Mouse (Mus musculus) CH12.LX (cell line): ENCODE results near the gene Prr5l. TPM values are rescaled to one million over a fixed set of nuclear protein-coding genes. Genes with fewer than 3 reads are reported as not detected.

Experiments used
- DNase-seq: peaks from one replicate; pipeline ENCODE4 v3.0.0-alpha.2; 2013; ENCODE audit errors: extremely low read depth
- H3K27ac ChIP-seq: 2 replicates; pipeline ENCODE4 v1.5.1; 2012; ENCODE audit warnings: low read depth, mild to moderate bottlenecking, control low read depth, moderate library complexity; ENCODE audit not compliant: insufficient read depth
- H3K27me3 ChIP-seq: replicated peaks from 2 replicates; pipeline ENCODE3; 2012; ENCODE audit warnings: inconsistent platforms
- H3K36me3 ChIP-seq, 2 experiments: replicated peaks in 1 of 2; 2 replicates each; pipeline versions ENCODE3 to v1.6.1; 2012; ENCODE audit warnings: inconsistent platforms in 1 of 2, low read length in 1 of 2, mild to moderate bottlenecking in 1 of 2, mixed read lengths in 1 of 2, moderate library complexity in 1 of 2; ENCODE audit not compliant: control insufficient read depth in 1 of 2, insufficient read depth in 1 of 2
- H3K4me1 ChIP-seq, 2 experiments: 2 replicates each; pipeline ENCODE4 v1.6.1; 2012; ENCODE audit warnings: inconsistent platforms in 1 of 2, moderate library complexity in 1 of 2; ENCODE audit not compliant: insufficient read depth in 2 of 2, control insufficient read depth in 1 of 2
- H3K4me2 ChIP-seq: 2 replicates; pipeline ENCODE4 v1.6.1; 2012; ENCODE audit warnings: low read depth, mild to moderate bottlenecking, control low read depth; ENCODE audit not compliant: poor library complexity, insufficient read depth, severe bottlenecking
- H3K4me3 ChIP-seq, 3 experiments: fragments of 150-350 bp in 1 of 3; sonication (generic) in 1 of 3; replicated peaks in 1 of 3; 2 replicates each; pipeline versions ENCODE3 to v1.5.1; 2011 to 2012; ENCODE audit warnings: low read depth in 2 of 3, low read length in 2 of 3, mild to moderate bottlenecking in 2 of 3, moderate library complexity in 2 of 3, control low read depth in 1 of 3, improper control_type of control experiment in 1 of 3, inconsistent platforms in 1 of 3, mixed read lengths in 1 of 3; ENCODE audit not compliant: poor library complexity in 1 of 3
- H3K79me2 ChIP-seq: replicated peaks from 2 replicates; pipeline ENCODE4 v1.6.1; 2012; ENCODE audit warnings: mild to moderate bottlenecking, moderate library complexity; ENCODE audit not compliant: control insufficient read depth, poor library complexity, insufficient read depth, severe bottlenecking; ENCODE audit errors: extremely low read depth
- H3K9ac ChIP-seq: 2 replicates; pipeline ENCODE4 v1.6.1; 2012; ENCODE audit warnings: low read depth, mild to moderate bottlenecking, control low read depth, moderate library complexity; ENCODE audit not compliant: insufficient read depth
- H3K9me3 ChIP-seq: replicated peaks from 2 replicates; pipeline ENCODE3; 2012; ENCODE audit warnings: low read length, inconsistent platforms, mixed read lengths
- BHLHE40 ChIP-seq: IDR thresholded peaks from 2 replicates; pipeline ENCODE4 v1.6.1; 2011; ENCODE audit warnings: mild to moderate bottlenecking, low read depth, low read length, improper control_type of control experiment
- CHD1 ChIP-seq: IDR thresholded peaks from 2 replicates; pipeline ENCODE4 v1.6.1; 2012; ENCODE audit warnings: low read depth, low read length, improper control_type of control experiment, inconsistent platforms
- ELF1 ChIP-seq: IDR thresholded peaks from 2 replicates; pipeline ENCODE4 v1.6.1; 2014; ENCODE audit warnings: low read depth, mild to moderate bottlenecking, inconsistent platforms, low read length, improper control_type of control experiment
- EP300 ChIP-seq: IDR thresholded peaks from 2 replicates; pipeline ENCODE4 v1.6.1; 2011; ENCODE audit warnings: low read length, improper control_type of control experiment
- ETS1 ChIP-seq: conservative IDR thresholded peaks from 2 replicates; pipeline ENCODE4 v1.6.1; 2012; ENCODE audit warnings: low read depth, mild to moderate bottlenecking, inconsistent platforms, low read length, improper control_type of control experiment, moderate library complexity
- GABPA ChIP-seq: IDR thresholded peaks from 2 replicates; pipeline ENCODE4 v1.6.1; 2012; ENCODE audit warnings: low read depth, low read length, improper control_type of control experiment, inconsistent platforms; ENCODE audit not compliant: insufficient replicate concordance
- HCFC1 ChIP-seq: IDR thresholded peaks from 2 replicates; pipeline ENCODE4 v1.6.1; 2012; ENCODE audit warnings: low read depth, mild to moderate bottlenecking, inconsistent platforms, low read length, improper control_type of control experiment
- IRF4 ChIP-seq: IDR thresholded peaks from 2 replicates; pipeline ENCODE4 v1.6.1; 2014; ENCODE audit warnings: low read depth, mild to moderate bottlenecking, inconsistent platforms, low read length, improper control_type of control experiment
- JUN ChIP-seq: IDR thresholded peaks from 2 replicates; pipeline ENCODE4 v1.6.1; 2011; ENCODE audit warnings: low read depth, mild to moderate bottlenecking, low read length, improper control_type of control experiment, moderate library complexity; ENCODE audit not compliant: insufficient read depth
- KAT2A ChIP-seq: IDR thresholded peaks from 2 replicates; pipeline ENCODE4 v1.6.1; 2012; ENCODE audit warnings: low read length, improper control_type of control experiment, inconsistent platforms; ENCODE audit not compliant: insufficient replicate concordance
- MAZ ChIP-seq: IDR thresholded peaks from 2 replicates; pipeline ENCODE4 v1.6.1; 2012; ENCODE audit warnings: low read depth, mild to moderate bottlenecking, inconsistent platforms, low read length, improper control_type of control experiment, moderate library complexity
- MEF2A ChIP-seq: IDR thresholded peaks from 2 replicates; pipeline ENCODE4 v1.6.1; 2014; ENCODE audit warnings: low read depth, mild to moderate bottlenecking, inconsistent platforms, low read length, improper control_type of control experiment, borderline replicate concordance
- MXI1 ChIP-seq: IDR thresholded peaks from 2 replicates; pipeline ENCODE4 v1.6.1; 2011; ENCODE audit warnings: mild to moderate bottlenecking, low read depth, low read length, improper control_type of control experiment
- NELFE ChIP-seq: IDR thresholded peaks from 2 replicates; pipeline ENCODE4 v1.6.1; 2011; ENCODE audit warnings: low read depth, low read length, improper control_type of control experiment
- POLR2A ChIP-seq: IDR thresholded peaks from 2 replicates; pipeline ENCODE4 v1.6.1; 2011; ENCODE audit warnings: low read depth, mild to moderate bottlenecking, improper control_type of control experiment, low read length
- RAD21 ChIP-seq: IDR thresholded peaks from 2 replicates; pipeline ENCODE4 v1.6.1; 2011; ENCODE audit warnings: low read depth, mild to moderate bottlenecking, low read length, improper control_type of control experiment, moderate library complexity
- RCOR1 ChIP-seq: conservative IDR thresholded peaks from 2 replicates; pipeline ENCODE4 v1.6.1; 2012; ENCODE audit warnings: low read depth, mild to moderate bottlenecking, inconsistent platforms, low read length, improper control_type of control experiment
- SIN3A ChIP-seq: IDR thresholded peaks from 2 replicates; pipeline ENCODE4 v1.6.1; 2012; ENCODE audit warnings: low read length, improper control_type of control experiment, inconsistent platforms
- TBP ChIP-seq: conservative IDR thresholded peaks from 2 replicates; pipeline ENCODE4 v1.6.1; 2011; ENCODE audit warnings: low read depth, low read length, improper control_type of control experiment
- UBTF ChIP-seq: IDR thresholded peaks from 2 replicates; pipeline ENCODE4 v1.6.1; 2012; ENCODE audit warnings: low read depth, mild to moderate bottlenecking, inconsistent platforms, low read length, improper control_type of control experiment, moderate library complexity
- USF1 ChIP-seq: IDR thresholded peaks from 2 replicates; pipeline ENCODE4 v1.6.1; 2014; ENCODE audit warnings: low read depth, mild to moderate bottlenecking, inconsistent platforms, low read length, improper control_type of control experiment
- USF2 ChIP-seq: conservative IDR thresholded peaks from 2 replicates; pipeline ENCODE4 v1.6.1; 2011; ENCODE audit warnings: low read depth, low read length, improper control_type of control experiment
- ZMIZ1 ChIP-seq: IDR thresholded peaks from 2 replicates; pipeline ENCODE4 v1.6.1; 2012; ENCODE audit warnings: low read depth, mild to moderate bottlenecking, inconsistent platforms, low read length, improper control_type of control experiment
- dilution Hi-C: fragments of 300-500 bp; cut with MboI; formaldehyde crosslinking; loops from 2 replicates; pipeline ENCODE4 v1.14.3; 2020; ENCODE audit warnings: low sequenced_read_pairs; ENCODE audit not compliant: extremely low pct_unique_long_range_greater_than_20kb, extremely low pct_ligation_motif_present
- in situ Hi-C: fragments of 300-500 bp; cut with MboI; formaldehyde crosslinking; loops from 3 replicates; pipeline ENCODE4 v1.14.3; 2019; ENCODE audit warnings: low sequenced_read_pairs, low pct_ligation_motif_present, low pct_unique_long_range_greater_than_20kb, mixed read lengths
- polyA plus RNA-seq: library from polyadenylated mRNA; unstranded; fragments of >175 nt; gene quantifications from 2 replicates; pipeline ENCODE4 v1.2.1, GENCODE M21; 2012; ENCODE audit warnings: low read depth; ENCODE audit not compliant: insufficient read length
- total RNA-seq, 2 experiments: library from RNA; depleted of rRNA; stranded (reverse); fragments of 300-350 nt in 1 of 2; fragments of >200 nt in 1 of 2; gene quantifications; 2 replicates each; pipeline ENCODE4 v1.2.3; 2012 to 2014

The Prr5l gene
- total and polyA plus RNA-seq, 3 experiments: 0.21 to 0.93 TPM; not detected in 1

DNA sequence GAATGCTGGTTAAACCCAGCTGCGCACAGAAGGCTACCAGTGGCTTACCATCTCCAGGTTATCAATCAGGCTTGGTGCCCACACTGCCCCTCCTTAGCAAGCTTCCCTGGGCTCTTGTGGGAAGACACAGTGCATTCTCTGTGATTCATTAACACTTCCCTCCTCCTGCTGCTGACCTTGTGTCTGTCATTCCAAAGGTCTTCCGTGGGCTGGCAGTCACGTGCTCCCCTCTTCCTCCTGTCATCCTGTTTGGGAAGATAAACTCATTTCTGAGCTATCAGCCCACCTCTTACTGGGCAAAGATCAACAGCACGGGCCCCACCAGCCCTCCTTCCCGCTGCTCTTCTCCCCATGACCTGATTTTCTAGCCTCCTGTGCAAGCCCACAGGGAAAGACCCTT lies 55.2 kb downstream of the Prr5l start:
- H3K4me1 ChIP-seq: peaks cover 13 to 43% of the 10 kb centered on the region in 2 experiments
- H3K27me3 ChIP-seq: peaks cover 9% of the 10 kb centered on the region
- dilution Hi-C loops (no loop called here), in situ Hi-C loops (loop anchor here (10.0 kb wide), 1 partner anchor 113 kb away; no protein-coding TSS in a partner anchor)
- no peaks in the 10 kb centered on the region for H3K9me3 ChIP-seq
- H3K27ac ChIP-seq: no peak overlapping the region
- no peaks in the 10 kb centered on the region for H3K79me2 ChIP-seq
- no peak overlapping the region for H3K9ac ChIP-seq
- no peak overlapping the region for H3K4me3 ChIP-seq
- no peak for DNase-seq
- TF ChIP-seq NELFE: no peak
- TF ChIP-seq KAT2A: no peak
- no peak for TF ChIP-seq GABPA
- TF ChIP-seq TBP: no peak
- no peak for TF ChIP-seq USF2
- no peak for TF ChIP-seq ZMIZ1
- no peaks in the 10 kb centered on the region for H3K36me3 ChIP-seq
- 0 out of 2 replicates have a peak overlapping the region, but pooled peaks have one; percentile 7 for H3K4me2 ChIP-seq

DNA sequence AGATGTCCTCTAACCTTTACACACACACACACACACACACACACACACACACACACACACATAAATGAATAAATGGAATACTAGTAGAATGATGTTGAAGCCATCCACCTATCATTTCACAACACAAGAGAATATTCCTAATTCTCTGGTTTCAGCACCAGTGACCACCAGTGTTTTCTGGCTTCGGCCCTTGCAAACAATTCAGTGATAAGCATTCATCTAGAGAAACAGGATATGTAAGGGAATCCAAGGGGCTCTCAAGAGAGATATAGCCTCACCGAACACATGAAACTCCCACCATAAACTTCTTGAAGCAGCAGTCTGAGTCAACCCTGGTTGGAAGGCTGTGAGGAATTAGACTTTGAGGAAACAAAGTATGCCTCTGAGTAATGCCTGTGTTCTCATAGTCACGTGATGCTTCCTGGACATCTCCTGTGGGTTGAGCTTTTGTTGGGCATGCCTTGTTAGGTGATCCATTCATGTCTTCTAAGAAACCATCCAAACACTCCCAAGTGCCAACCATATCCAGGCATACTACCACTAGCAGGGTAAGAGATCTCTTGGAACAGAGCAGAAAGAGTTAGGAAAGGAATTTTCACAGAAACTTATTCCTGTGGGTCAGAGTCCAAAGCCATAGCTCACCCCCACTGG lies 55.8 kb downstream of the Prr5l start:
- no peaks in the 10 kb centered on the region for H3K36me3 ChIP-seq
- in situ Hi-C loops (loop anchor here (10.0 kb wide), 1 partner anchor 112 kb away; no protein-coding TSS in a partner anchor), dilution Hi-C loops (no loop called here)
- no peak overlapping the region for H3K27ac ChIP-seq
- H3K9ac ChIP-seq: no peak overlapping the region
- TF ChIP-seq NELFE (no peak), EP300 (no peak), ZMIZ1 (no peak), USF1 (no peak), SIN3A (no peak), RAD21 (no peak), ELF1 (no peak), MEF2A (no peak), ETS1 (no peak), RCOR1 (no peak), POLR2A (no peak), MAZ (no peak), IRF4 (no peak), KAT2A (no peak), BHLHE40 (no peak), MXI1 (no peak), HCFC1 (no peak), CHD1 (no peak), UBTF (no peak), JUN (no peak)
- H3K4me1 ChIP-seq: peaks cover 13 to 43% of the 10 kb centered on the region in 2 experiments
- no peak overlapping the region for H3K4me3 ChIP-seq
- no peak for DNase-seq
- H3K4me2 ChIP-seq: no peak overlapping the region
- peaks cover 8% of the 10 kb centered on the region for H3K27me3 ChIP-seq
- H3K9me3 ChIP-seq: no peaks in the 10 kb centered on the region
- no peaks in the 10 kb centered on the region for H3K79me2 ChIP-seq
